Mouse (Mus musculus): ENCODE measurements around the gene Tes. TPM values are rescaled to one million over a fixed set of nuclear protein-coding genes. Genes with fewer than 3 reads are reported as not detected.

Tes gene
- total and polyA plus RNA-seq, 3 experiments = not detected

- Histone ChIP-seq H3K79me2 (replicated peaks; ENCODE audit: control insufficient read depth, extremely low read depth, insufficient read depth, poor library complexity, severe bottlenecking) (no peaks in the 10 kb centered on the region), H3K4me2 (ENCODE audit: insufficient read depth, low read depth, poor library complexity, severe bottlenecking) (no peak overlapping the region), H3K9ac (ENCODE audit: insufficient read depth, low read depth) (no peak overlapping the region), H3K27me3 (replicated peaks) (no peaks in the 10 kb centered on the region), H3K27ac (ENCODE audit: insufficient read depth, low read depth) (no peak overlapping the region), H3K4me1 (ENCODE audit: control insufficient read depth in 1 of 2, insufficient read depth in 2 of 2) (peaks cover 0 to 5% of the 10 kb centered on the region in 2 experiments; a peak in 2 of 4 replicates), H3K4me3 (replicated peaks in 1 of 3; ENCODE audit: low read depth in 2 of 3, low read length in 2 of 3, poor library complexity in 1 of 3) (no peak overlapping the region), H3K9me3 (replicated peaks; ENCODE audit: low read length) (no peaks in the 10 kb centered on the region), H3K36me3 (replicated peaks in 1 of 2; ENCODE audit: control insufficient read depth in 1 of 2, insufficient read depth in 1 of 2, low read length in 1 of 2) (no peaks in the 10 kb centered on the region)
- no peak for DNase-seq (ENCODE audit: extremely low read depth)
- in situ Hi-C loops (cut with MboI; ENCODE audit: low pct_ligation_motif_present, low pct_unique_long_range_greater_than_20kb, low sequenced_read_pairs) (no loop called here), dilution Hi-C loops (cut with MboI; ENCODE audit: extremely low pct_ligation_motif_present, extremely low pct_unique_long_range_greater_than_20kb, low sequenced_read_pairs) (no loop called here)
- no peak for TF ChIP-seq SIN3A (IDR thresholded peaks at IDR 0.05; ENCODE audit: low read length)
- TF ChIP-seq USF1 (IDR thresholded peaks at IDR 0.05; ENCODE audit: low read depth, low read length) = no peak
- TF ChIP-seq MEF2A (IDR thresholded peaks at IDR 0.05; ENCODE audit: borderline replicate concordance, low read depth, low read length) = no peak
- TF ChIP-seq RCOR1 (conservative IDR thresholded peaks at IDR 0.05; ENCODE audit: low read depth, low read length) = no peak
- no peak for TF ChIP-seq POLR2A (IDR thresholded peaks at IDR 0.05; ENCODE audit: low read depth, low read length)
- no peak for TF ChIP-seq CHD1 (IDR thresholded peaks at IDR 0.05; ENCODE audit: low read depth, low read length)
- TF ChIP-seq ZNF384 (IDR thresholded peaks at IDR 0.05; ENCODE audit: low read depth, low read length) = no peak
- TF ChIP-seq HCFC1 (IDR thresholded peaks at IDR 0.05; ENCODE audit: low read depth, low read length) = no peak
- no peak for TF ChIP-seq ETS1 (conservative IDR thresholded peaks at IDR 0.05; ENCODE audit: low read depth, low read length)
- no peak for TF ChIP-seq PAX5 (IDR thresholded peaks at IDR 0.05; ENCODE audit: low read length)
These were observed 30.9 kb upstream of the Tes start for GRCm38 (mm10) chr6:17034095-17034494.

GRCm38 (mm10) chr6:17035228-17035627, 29.7 kb upstream of the Tes start:
- Histone ChIP-seq H3K9ac (ENCODE audit: insufficient read depth, low read depth) (no peak overlapping the region), H3K27me3 (replicated peaks) (no peaks in the 10 kb centered on the region), H3K4me1 (ENCODE audit: control insufficient read depth in 1 of 2, insufficient read depth in 2 of 2) (peaks cover 0 to 5% of the 10 kb centered on the region in 2 experiments; a peak in 2 of 4 replicates), H3K79me2 (replicated peaks; ENCODE audit: control insufficient read depth, extremely low read depth, insufficient read depth, poor library complexity, severe bottlenecking) (no peaks in the 10 kb centered on the region), H3K4me3 (replicated peaks in 1 of 3; ENCODE audit: low read depth in 2 of 3, low read length in 2 of 3, poor library complexity in 1 of 3) (no peak overlapping the region), H3K36me3 (replicated peaks in 1 of 2; ENCODE audit: control insufficient read depth in 1 of 2, insufficient read depth in 1 of 2, low read length in 1 of 2) (no peaks in the 10 kb centered on the region), H3K27ac (ENCODE audit: insufficient read depth, low read depth) (no peak overlapping the region), H3K4me2 (ENCODE audit: insufficient read depth, low read depth, poor library complexity, severe bottlenecking) (no peak overlapping the region), H3K9me3 (replicated peaks; ENCODE audit: low read length) (no peaks in the 10 kb centered on the region)
- no peak for DNase-seq (ENCODE audit: extremely low read depth)
- in situ Hi-C loops (cut with MboI; ENCODE audit: low pct_ligation_motif_present, low pct_unique_long_range_greater_than_20kb, low sequenced_read_pairs) = no loop called here
- dilution Hi-C loops (cut with MboI; ENCODE audit: extremely low pct_ligation_motif_present, extremely low pct_unique_long_range_greater_than_20kb, low sequenced_read_pairs) = no loop called here
- TF ChIP-seq CHD1 (IDR thresholded peaks at IDR 0.05; ENCODE audit: low read depth, low read length) (no peak), UBTF (IDR thresholded peaks at IDR 0.05; ENCODE audit: low read depth, low read length) (no peak), MAZ (IDR thresholded peaks at IDR 0.05; ENCODE audit: low read depth, low read length) (no peak), CHD2 (IDR thresholded peaks at IDR 0.05; ENCODE audit: low read length) (no peak), HCFC1 (IDR thresholded peaks at IDR 0.05; ENCODE audit: low read depth, low read length) (no peak), CTCF (conservative IDR thresholded peaks at IDR 0.05 in 1 of 2, IDR thresholded peaks at IDR 0.05 in 1 of 2; ENCODE audit: low read depth in 2 of 2, low read length in 2 of 2) (no peak)

GRCm38 (mm10) chr6:17051432-17052025, 13.4 kb upstream of the Tes start:
- in situ Hi-C loops (cut with MboI; ENCODE audit: low pct_ligation_motif_present, low pct_unique_long_range_greater_than_20kb, low sequenced_read_pairs) = no loop called here
- no peaks in the 10 kb centered on the region for H3K27me3 ChIP-seq (replicated peaks)
- TF ChIP-seq CTCF (conservative IDR thresholded peaks at IDR 0.05 in 1 of 2, IDR thresholded peaks at IDR 0.05 in 1 of 2; ENCODE audit: low read depth in 2 of 2, low read length in 2 of 2) = no peak
- TF ChIP-seq POLR2AphosphoS2 (IDR thresholded peaks at IDR 0.05; ENCODE audit: low read depth, low read length) = no peak
- no peak for TF ChIP-seq IRF4 (IDR thresholded peaks at IDR 0.05; ENCODE audit: low read depth, low read length)
- no peak for TF ChIP-seq CHD2 (IDR thresholded peaks at IDR 0.05; ENCODE audit: low read length)
- TF ChIP-seq RAD21 (IDR thresholded peaks at IDR 0.05; ENCODE audit: low read depth, low read length) = no peak
- no peak for TF ChIP-seq MAZ (IDR thresholded peaks at IDR 0.05; ENCODE audit: low read depth, low read length)
- no peak for TF ChIP-seq TCF12 (IDR thresholded peaks at IDR 0.05; ENCODE audit: low read depth, low read length)
- no peak for TF ChIP-seq MXI1 (IDR thresholded peaks at IDR 0.05; ENCODE audit: low read depth, low read length)
- no peak for TF ChIP-seq E2F4 (IDR thresholded peaks at IDR 0.05; ENCODE audit: insufficient replicate concordance, low read depth, low read length)
- no peak for TF ChIP-seq JUND (conservative IDR thresholded peaks at IDR 0.05; ENCODE audit: low read depth, low read length)
- no peak for TF ChIP-seq TBP (conservative IDR thresholded peaks at IDR 0.05; ENCODE audit: low read depth, low read length)
- no peak for TF ChIP-seq MEF2A (IDR thresholded peaks at IDR 0.05; ENCODE audit: borderline replicate concordance, low read depth, low read length)
- TF ChIP-seq MAX (IDR thresholded peaks at IDR 0.05; ENCODE audit: low read length) = no peak
- TF ChIP-seq UBTF (IDR thresholded peaks at IDR 0.05; ENCODE audit: low read depth, low read length) = no peak
- no peak for TF ChIP-seq ZC3H11A (IDR thresholded peaks at IDR 0.05; ENCODE audit: low read depth, low read length)
- no peak for TF ChIP-seq NRF1 (IDR thresholded peaks at IDR 0.05; ENCODE audit: low read depth, low read length)

More at GRCm38 (mm10) chr6:17051432-17052025, 13.4 kb upstream of the Tes start:
- H3K9ac ChIP-seq (ENCODE audit: insufficient read depth, low read depth) = no peak overlapping the region
- no peak overlapping the region for H3K4me3 ChIP-seq (replicated peaks in 1 of 3; ENCODE audit: low read depth in 2 of 3, low read length in 2 of 3, poor library complexity in 1 of 3)
- no peaks in the 10 kb centered on the region for H3K36me3 ChIP-seq (replicated peaks in 1 of 2; ENCODE audit: control insufficient read depth in 1 of 2, insufficient read depth in 1 of 2, low read length in 1 of 2)
- no peak overlapping the region for H3K27ac ChIP-seq (ENCODE audit: insufficient read depth, low read depth)
- no peak overlapping the region for H3K4me2 ChIP-seq (ENCODE audit: insufficient read depth, low read depth, poor library complexity, severe bottlenecking)
- no peaks in the 10 kb centered on the region for H3K9me3 ChIP-seq (replicated peaks; ENCODE audit: low read length)
- DNase-seq (ENCODE audit: extremely low read depth) = no peak
- no peaks in the 10 kb centered on the region for H3K79me2 ChIP-seq (replicated peaks; ENCODE audit: control insufficient read depth, extremely low read depth, insufficient read depth, poor library complexity, severe bottlenecking)
- peaks cover 5 to 21% of the 10 kb centered on the region in 2 experiments; a peak in 3 of 4 replicates for H3K4me1 ChIP-seq (ENCODE audit: control insufficient read depth in 1 of 2, insufficient read depth in 2 of 2)
- dilution Hi-C loops (cut with MboI; ENCODE audit: extremely low pct_ligation_motif_present, extremely low pct_unique_long_range_greater_than_20kb, low sequenced_read_pairs) = no loop called here

Data from CH12.LX (cell line).